Mouse (Mus musculus): ENCODE results near the gene Sh3bgrl3. TPM values are rescaled to one million over a fixed set of nuclear protein-coding genes. Genes with fewer than 3 reads are reported as not detected.

Sh3bgrl3 gene
- total RNA-seq, 2 experiments from 2014 or later = 36.4 to 39.9 TPM

GRCm38 (mm10) chr4:134132117-134132516 is 3.5 kb upstream of the Sh3bgrl3 start:
- intact Hi-C loops (cut with DNase I) = no loop called here
- DNase-seq = no peak

DNA sequence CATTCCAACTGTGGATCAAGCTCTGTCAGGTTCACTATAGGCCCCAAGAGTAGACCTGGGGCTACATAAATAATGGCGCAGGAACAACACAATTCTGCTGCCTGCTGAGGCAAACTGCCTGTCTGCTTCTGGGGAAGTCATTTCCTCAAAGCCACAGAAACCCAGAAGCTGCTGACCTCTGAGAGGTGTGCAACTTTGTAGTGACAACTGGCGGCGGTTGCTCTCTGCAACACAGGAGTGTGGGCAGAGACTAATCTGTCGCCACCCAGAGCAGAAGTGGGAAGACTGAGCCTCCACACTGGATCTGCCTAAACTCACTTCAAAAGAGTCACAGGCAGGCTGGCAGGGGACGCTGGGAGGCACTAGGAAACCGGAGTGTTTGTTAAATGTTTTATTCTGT is 893 bp upstream of the Sh3bgrl3 start:
- no peak for DNase-seq
- intact Hi-C loops (cut with DNase I) = no loop called here

DNA sequence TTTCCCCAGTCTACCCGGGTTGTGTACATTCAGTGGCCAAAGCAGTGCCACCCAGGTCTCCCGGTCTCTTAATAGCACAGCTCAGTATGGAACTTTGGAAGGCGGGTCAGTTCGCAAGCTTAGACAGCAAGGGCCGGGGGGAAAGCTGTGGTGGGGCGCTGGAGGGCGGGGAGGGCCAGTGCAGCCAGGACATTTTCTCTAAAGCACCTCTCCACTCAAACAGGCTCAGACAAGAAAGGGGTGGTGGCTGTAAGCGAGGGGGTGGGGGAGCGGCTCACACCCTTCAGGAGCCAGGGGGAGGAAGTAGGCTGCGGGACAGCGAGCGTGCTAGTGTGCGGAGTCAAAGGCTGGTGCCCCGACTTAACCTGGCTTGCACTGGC is 384 bp upstream of the Sh3bgrl3 start:
- intact Hi-C loops (cut with DNase I) = no loop called here
- no peak for DNase-seq

GRCm38 (mm10) chr4:134127793-134128192 is 796 bp downstream of the Sh3bgrl3 start:
- intact Hi-C loops (cut with DNase I) = no loop called here
- no peak for DNase-seq

DNA sequence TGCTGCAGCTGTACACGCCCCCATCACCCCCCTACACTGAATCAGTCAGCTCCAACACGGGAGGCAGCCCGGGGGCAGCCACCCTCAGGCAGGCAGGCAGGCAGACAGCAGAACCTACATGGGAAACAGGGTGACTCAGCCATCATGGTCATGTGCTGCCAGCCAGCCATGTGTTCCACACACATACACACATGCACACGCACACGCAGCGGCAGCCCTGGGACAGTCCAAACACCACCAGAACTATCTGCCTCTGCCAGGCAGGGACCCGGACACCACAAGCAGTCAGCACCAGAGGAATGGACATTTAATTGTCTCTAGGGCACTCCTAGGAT is 1.5 kb downstream of the Sh3bgrl3 start:
- DNase-seq = no peak
- intact Hi-C loops (cut with DNase I) = no loop called here

- no peak for DNase-seq
- intact Hi-C loops (cut with DNase I) = no loop called here
Observed at GRCm38 (mm10) chr4:134126300-134127120, 2.1 kb downstream of the Sh3bgrl3 start.

- intact Hi-C loops (cut with DNase I) = no loop called here
- no peak for DNase-seq
Observed at GRCm38 (mm10) chr4:134125383-134126060, 3.1 kb downstream of the Sh3bgrl3 start.

DNA sequence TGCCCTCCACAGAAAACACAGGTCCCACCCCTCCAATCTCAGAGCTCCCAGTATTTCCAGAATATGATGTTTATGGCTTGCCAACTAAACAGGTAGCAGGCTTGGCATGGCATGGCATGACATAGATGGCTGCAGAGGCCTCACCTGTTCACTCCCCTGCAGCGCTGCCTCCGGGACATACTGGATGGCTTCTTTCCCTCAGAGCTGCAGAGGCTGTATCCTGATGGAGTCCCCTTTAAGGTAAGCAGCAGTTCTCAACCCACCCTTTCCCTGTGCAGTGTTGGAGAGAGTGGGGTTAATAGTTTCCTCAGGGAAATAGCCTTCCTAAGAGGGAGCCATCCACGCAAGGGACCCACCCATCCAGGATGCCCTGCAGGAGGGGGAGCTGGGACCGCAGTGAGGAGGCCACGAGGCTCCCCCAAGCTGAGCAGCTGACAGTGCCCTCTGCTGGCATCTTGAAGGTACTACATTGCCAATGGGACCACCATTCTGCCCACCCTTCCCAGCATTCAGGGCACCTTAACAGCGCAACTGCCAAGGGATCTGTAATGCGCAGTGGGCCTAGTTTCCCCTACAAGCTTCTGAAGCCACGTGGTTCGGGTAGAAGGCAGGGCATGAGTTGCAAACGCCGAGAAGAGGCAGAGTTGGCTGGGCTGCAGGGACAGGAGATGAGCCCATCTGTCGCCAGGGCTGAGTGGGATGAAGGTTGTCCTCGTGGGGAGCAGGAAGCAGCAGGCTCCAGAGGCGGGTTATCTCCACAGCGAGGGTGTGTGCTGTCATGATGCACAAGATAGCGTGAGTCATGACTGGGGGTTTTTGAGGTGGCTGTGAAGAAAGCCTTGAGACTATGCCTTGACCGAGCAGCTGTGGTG is 4.7 kb downstream of the Sh3bgrl3 start:
- intact Hi-C loops (cut with DNase I) = loop anchor here (2.0 kb wide), 1 partner anchor 87 kb away; no protein-coding TSS in a partner anchor
- DNase-seq = peak; percentile 50 to 51

DNA sequence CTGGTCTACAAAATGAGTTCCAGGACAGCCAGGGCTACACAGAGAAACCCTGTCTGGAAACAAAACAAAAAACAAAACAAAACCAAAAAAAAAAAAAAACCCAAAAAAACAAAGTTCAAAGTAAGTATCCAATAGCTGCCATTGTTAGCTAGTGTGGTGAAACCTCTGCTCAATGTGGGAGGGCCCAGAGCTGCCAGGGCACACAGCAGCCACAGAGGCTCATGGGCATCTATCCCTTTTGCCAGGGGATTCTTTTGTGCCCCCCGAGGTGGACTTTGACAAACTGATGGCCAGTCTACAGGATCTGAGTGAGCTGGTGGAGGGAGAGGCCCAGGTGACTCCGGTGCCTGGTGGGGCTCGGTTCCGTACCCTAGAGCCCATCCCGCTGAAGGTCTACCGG is 5.4 kb downstream of the Sh3bgrl3 start:
- intact Hi-C loops (cut with DNase I) = loop anchor here (2.0 kb wide), 1 partner anchor 86 kb away; no protein-coding TSS in a partner anchor
- no peak for DNase-seq

GRCm38 (mm10) chr4:134122281-134122680 is 6.3 kb downstream of the Sh3bgrl3 start:
- DNase-seq = no peak
- intact Hi-C loops (cut with DNase I) = loop anchor here (2.0 kb wide), 1 partner anchor 85 kb away; no protein-coding TSS in a partner anchor

- intact Hi-C loops (cut with DNase I) = no loop called here
- DNase-seq = no peak
Observed at GRCm38 (mm10) chr4:134121571-134121970, 7.0 kb downstream of the Sh3bgrl3 start.

- intact Hi-C loops (cut with DNase I) = no loop called here
- DNase-seq = no peak
Observed at GRCm38 (mm10) chr4:134120916-134121315, 7.7 kb downstream of the Sh3bgrl3 start.

- intact Hi-C loops (cut with DNase I) = no loop called here
- no peak for DNase-seq
Observed at GRCm38 (mm10) chr4:134120192-134120805, 8.3 kb downstream of the Sh3bgrl3 start.

GRCm38 (mm10) chr4:134119644-134120043 is 8.9 kb downstream of the Sh3bgrl3 start:
- DNase-seq = no peak
- intact Hi-C loops (cut with DNase I) = no loop called here

DNA sequence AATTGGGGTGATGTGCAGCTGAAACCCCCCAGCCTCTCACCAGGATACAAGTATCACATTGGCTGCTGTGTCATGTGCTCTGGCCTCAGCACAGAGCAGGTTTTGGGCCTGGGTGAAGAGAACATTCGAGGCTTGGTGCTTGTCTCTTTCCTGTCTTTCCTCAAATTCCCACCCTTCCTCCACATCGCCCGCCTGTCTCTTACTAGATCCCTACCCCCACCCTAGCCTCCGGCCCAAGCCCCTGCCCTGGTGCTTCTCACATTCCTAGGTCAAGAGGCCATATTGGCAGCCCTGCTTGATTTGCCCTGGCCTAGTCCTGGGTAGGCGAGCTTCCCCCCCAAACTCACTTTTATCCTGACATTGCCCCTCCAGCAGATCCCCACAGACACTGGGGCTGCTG is 9.5 kb downstream of the Sh3bgrl3 start:
- intact Hi-C loops (cut with DNase I) = no loop called here
- no peak for DNase-seq

- intact Hi-C loops (cut with DNase I) = no loop called here
- no peak for DNase-seq
Observed at GRCm38 (mm10) chr4:134118126-134118800, 10.3 kb downstream of the Sh3bgrl3 start.

DNA sequence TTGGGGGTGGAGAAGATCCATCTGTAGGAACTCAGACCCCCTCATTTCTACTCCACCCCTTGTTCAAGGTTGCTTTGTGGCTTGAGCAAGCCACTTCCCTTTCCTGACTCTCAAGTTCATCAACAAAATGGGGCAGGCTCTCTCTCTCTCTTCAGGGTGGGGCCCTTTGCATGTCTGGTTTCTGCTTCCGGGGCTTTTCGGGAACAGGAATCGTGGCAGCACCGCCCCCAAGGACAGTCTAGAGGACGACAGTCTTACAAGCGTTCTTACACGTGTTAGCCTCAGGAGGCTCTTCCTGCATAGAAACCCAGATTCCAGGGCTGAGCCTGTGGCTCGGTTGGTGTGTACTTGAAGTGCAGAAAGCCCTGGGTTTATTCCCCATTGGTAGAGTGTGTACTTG is 11.6 kb downstream of the Sh3bgrl3 start:
- intact Hi-C loops (cut with DNase I) = no loop called here
- no peak for DNase-seq

- intact Hi-C loops (cut with DNase I) = no loop called here
- DNase-seq = no peak
Observed at GRCm38 (mm10) chr4:134116501-134116900, 12.1 kb downstream of the Sh3bgrl3 start.

- DNase-seq = no peak
Observed at GRCm38 (mm10) chr4:134115215-134116144, 13.1 kb downstream of the Sh3bgrl3 start.

More at GRCm38 (mm10) chr4:134115215-134116144, 13.1 kb downstream of the Sh3bgrl3 start:
- intact Hi-C loops (cut with DNase I) = no loop called here

All from heart, postnatal 36 days (tissue).